Mouse (Mus musculus): ENCODE measurements at regions not wholly inside any gene's neighbourhood (a gene's known extent, or its start where the extent isn't known, plus 50 kb on each side); places are given as distances from the start of the nearest gene placed in this dataset.

GRCm38 (mm10) chrY:43772246-43772645, 492.0 kb downstream of the Gm21739 start:
- DNase-seq, result peak; percentile 4
